Mouse (Mus musculus): Measurements from ENCODE around the gene Klf4.

Klf4 gene

DNA sequence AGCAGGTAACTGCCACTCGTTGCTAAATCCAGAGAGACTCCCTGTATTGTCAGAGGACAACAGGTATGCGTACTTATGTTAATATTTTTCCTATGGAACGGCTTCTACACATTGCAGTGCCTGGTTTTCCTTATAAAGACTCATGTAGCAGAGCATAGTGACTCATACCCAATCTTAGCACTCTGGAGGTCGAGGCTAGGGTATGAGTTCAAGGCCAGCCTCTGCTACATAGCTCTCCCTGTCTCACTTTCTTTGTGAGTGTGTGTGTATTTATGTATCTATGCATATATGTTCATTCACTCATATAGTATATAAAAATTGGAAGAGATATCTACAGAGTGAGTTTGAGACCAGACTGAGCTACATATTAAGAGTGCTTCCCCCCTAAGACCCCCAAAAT, 8.3 kb downstream of the Klf4 start:
- no peak for DNase-seq (ENCODE audit: low read depth, low spot score)

DNA sequence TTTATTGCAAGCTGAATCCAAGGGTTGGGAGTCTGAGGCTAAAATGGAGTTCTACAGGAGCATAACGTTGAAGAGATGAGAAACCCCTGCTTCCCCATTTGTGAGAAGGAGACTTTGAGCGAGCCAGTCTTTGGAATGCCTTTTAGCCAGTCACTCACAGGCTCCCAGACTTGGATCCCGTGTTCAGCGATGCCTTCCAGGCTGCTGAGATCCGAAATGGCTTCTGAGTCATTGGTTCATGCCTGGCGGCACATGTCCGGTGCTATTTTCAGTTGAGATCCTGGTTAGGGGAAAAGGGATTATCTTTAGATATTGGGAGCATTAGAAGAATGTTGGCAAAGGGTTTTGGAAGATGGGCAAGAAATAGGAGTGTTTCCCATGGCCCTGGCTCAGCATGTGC, 14.8 kb downstream of the Klf4 start:
- DNase-seq (ENCODE audit: low read depth, low spot score), result no peak

DNA sequence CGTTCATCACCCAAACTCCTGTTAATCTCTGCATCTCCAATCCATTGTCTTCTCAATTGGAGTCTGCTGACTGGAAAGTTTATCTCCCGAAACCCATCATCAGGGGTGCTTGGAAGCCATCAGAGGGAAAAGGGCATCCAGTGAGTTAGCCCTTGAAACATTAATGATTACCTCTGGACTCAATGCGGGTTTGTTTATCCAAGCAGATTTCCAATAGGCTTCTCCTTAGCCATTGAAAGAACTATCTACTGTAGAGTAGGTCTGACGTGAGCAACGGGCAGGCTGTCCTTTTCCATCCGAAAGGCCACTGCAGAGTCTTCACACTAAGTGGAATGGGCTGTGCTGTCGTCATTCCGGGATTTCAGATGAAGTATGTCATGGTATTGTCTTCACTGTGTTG, 16.2 kb downstream of the Klf4 start:
- no peak for DNase-seq (ENCODE audit: low read depth, low spot score)

DNA sequence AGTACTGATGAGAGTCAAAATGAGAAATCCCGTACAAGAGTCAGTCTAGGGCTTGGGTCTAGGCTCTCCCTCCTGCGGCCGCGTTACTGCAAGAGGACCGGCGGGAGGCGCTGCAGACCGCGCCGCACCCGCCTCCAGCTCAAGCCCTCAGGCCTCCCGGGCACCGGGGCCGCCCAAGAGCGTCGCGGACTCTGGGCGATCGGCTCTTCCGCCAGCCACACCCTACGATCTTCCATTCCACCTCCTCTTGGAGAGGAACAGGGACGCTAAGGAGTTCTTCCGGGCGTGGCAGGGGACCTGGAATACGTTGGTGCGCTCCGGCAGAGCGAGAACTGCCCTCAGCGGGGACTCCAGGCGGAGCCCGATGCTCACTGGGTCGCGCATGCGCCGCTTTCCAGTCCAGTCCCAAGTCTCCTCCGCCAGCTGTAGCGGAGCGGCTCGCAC, 17.5 kb downstream of the Klf4 start:
- peak; percentile 54 for DNase-seq (ENCODE audit: low read depth, low spot score)

DNA sequence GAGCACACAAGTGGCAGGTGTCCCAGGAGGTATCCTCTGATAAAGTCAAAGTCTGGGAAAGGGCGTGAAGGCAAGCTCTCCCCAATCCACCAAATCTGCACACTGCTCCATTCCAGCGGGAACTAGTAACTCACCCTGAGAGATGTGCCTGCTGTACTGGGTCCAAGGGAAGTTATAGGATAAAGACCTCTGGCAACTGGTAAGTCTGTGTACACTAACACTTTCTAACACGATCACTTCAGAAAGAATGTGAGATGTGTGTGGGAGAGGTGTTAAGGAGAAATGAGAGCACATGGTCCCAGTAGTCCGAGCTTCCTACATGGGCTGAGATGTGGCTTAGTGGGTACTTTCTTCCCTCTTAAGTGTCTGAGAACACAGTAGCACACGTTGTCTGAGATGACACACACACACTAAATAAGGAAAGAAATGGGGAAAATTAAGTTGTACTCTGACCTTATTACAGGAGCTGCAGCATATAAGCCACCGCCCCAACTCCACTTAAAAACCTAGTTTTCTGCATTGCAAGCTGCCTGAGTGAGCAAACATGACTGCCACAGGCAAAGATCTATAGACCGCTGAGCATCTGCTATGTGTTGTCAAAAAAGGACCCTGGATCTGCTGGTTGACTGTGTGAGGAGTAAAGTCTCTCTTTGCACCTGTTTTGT, 18.5 kb downstream of the Klf4 start:
- no peak for DNase-seq (ENCODE audit: low read depth, low spot score)

- DNase-seq (ENCODE audit: low read depth, low spot score), result no peak
Observed at GRCm38 (mm10) chr4:55511389-55511788, 20.9 kb downstream of the Klf4 start.

GRCm38 (mm10) chr4:55508712-55509111, 23.6 kb downstream of the Klf4 start:
- no peak for DNase-seq (ENCODE audit: low read depth, low spot score)

- DNase-seq (ENCODE audit: low read depth, low spot score), result no peak
Observed at GRCm38 (mm10) chr4:55498621-55499020, 33.6 kb downstream of the Klf4 start.

DNA sequence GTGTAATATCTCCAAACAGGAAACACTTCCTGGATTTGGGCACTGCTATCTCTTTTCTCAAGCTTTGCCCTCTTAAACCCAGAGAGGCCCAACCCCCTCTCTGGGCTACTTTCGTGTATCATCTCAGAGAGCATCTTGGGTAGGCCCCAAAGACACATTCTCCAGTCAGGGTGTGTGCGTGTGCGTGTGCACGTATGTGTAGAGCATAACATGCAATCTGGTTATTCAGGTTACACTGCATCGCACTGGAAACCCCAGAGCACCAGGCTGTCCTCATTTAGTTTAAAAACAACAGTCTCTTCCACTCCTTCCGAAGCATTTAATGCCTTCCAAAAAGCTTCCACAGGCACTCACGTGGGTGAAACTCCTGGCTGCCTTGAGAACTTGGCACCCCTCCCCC, 35.9 kb downstream of the Klf4 start:
- DNase-seq (ENCODE audit: low read depth, low spot score), result no peak

DNA sequence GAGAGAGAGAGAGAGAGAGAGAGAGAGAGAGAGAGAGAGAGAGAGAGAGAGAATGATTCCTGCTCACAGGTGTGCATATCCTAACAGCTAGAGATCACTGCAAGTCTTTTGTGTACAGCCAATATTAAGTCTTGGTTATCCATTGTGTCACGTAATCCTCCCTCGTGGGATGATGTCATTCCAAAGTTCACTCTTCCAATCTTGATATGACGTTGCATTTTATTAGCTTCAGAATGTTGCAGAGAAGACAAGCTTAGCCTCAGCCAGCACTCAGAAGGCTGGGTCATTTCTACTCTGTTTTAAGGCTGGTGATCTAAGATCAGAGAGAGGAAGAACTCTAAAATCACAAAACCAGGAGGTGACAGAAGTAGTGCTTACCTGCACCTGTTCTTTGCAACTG, 39.0 kb downstream of the Klf4 start:
- DNase-seq (ENCODE audit: low read depth, low spot score), result no peak

GRCm38 (mm10) chr4:55489328-55489727, 42.9 kb downstream of the Klf4 start:
- DNase-seq (ENCODE audit: low read depth, low spot score), result peak; percentile 50

DNA sequence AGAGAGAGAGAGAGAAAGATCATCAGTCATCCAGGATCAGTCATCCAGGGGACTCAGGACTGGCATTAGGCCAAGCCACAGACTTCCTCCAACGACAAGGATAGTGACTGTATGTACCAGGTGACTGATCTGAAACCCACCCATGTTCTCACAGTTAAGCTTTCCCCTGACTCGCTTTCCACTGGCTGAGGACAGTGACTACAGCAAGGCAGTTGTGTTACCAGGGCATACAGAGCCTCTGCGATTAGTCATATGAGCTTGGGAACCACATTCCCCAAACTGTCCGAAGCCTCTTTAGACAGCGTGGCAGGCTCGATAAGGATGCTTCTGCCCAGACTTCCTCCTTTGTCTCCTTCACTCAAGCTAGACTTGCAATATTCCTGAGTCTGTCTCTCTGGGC, 43.7 kb downstream of the Klf4 start:
- peak; percentile 27 for DNase-seq (ENCODE audit: low read depth, low spot score)

- peak; percentile 46 for DNase-seq (ENCODE audit: low read depth, low spot score)
Observed at GRCm38 (mm10) chr4:55480322-55480767, 51.9 kb downstream of the Klf4 start.

DNA sequence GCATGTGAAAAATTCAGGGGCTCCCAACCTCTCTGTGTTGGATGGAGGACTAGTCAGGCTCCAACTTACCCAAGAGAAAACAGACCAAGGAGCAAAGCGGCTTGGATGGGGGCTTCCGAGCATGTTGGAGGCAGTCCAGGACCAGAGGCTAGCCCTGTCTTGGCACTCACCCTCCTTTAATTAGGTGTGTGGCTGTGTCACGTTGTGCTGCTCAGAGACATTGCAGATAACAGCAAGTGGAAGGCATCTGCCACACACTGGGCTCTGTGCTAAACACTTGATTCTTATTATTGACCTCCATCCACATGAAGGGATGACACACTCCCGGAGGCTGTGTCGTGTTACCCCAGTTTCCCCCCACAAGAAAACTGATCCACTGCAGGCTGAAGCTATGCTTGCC, 53.9 kb downstream of the Klf4 start:
- DNase-seq (ENCODE audit: low read depth, low spot score), result no peak

DNA sequence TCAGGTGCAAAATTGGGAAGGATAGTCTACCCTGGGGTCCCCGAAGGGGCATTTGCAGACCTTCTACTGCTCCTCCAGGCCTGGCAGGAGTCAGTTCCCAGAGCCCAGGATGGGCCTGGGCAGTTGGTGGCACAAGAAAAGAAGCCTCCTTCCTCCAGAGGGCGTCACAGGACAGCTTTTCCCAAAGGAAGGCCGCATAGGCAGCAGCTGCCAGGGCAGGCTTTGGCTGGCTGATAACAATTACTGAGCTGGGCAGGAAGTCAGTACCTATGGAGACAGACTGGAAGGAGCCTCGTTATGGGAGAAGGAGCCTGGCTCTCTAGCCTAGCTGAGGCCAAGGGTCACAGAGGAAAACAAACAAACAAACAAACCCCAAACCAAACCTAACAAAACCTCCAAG, 54.3 kb downstream of the Klf4 start:
- DNase-seq (ENCODE audit: low read depth, low spot score), result no peak

DNA sequence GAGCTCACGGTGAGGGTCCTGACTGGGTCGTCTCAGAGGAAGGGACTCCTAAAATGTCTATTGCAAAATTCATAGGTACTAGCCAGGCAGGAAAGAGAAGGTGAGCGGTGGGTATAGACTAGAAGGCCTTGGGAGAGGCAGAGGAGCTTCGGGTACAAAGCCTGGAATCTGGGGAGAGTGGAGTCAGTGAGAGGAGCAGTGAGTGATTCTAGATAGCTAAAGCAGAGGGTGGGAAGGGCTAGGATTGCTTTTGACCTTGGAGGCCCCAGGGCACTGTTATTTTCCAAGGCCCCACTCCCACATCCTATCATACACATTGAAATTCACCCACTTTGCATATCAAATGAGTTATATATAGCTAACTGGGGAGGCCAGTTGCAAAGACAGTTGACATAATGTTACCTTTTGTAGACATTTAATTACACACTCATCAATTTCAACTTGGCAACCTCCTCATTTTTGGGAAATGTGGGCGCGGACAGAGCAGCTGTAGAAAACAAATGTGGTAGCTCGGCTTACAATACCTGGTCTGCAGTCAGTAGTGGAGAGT, 55.0 kb downstream of the Klf4 start:
- DNase-seq (ENCODE audit: low read depth, low spot score), result no peak
